Mouse (Mus musculus) embryonic facial prominence, embryonic 12.5 days (tissue): ENCODE results near the gene Ypel2. TPM values are rescaled to one million over a fixed set of nuclear protein-coding genes. Genes with fewer than 3 reads are reported as not detected.

ENCODE experiments used
- ATAC-seq: fragments of 200-750 bp; cut with Nextera tagmentation; 2 replicates; pipeline ENCODE4 v1.8.0; 2017; ENCODE audit not compliant: insufficient number of reproducible peaks, insufficient read depth, low FRiP score, low TSS enrichment
- H3K27ac ChIP-seq: fragments of 300-500 bp; sonication (generic); 2 replicates; pipeline ENCODE4 v1.5.1; 2016; ENCODE audit warnings: mild to moderate bottlenecking
- H3K27me3 ChIP-seq: fragments of 300-500 bp; sonication (generic); 2 replicates; pipeline ENCODE4 v1.6.1; 2016; ENCODE audit warnings: mild to moderate bottlenecking, moderate library complexity
- H3K36me3 ChIP-seq: fragments of 300-500 bp; sonication (generic); 2 replicates; pipeline ENCODE4 v1.6.1; 2016; ENCODE audit warnings: mild to moderate bottlenecking
- H3K4me1 ChIP-seq: fragments of 300-500 bp; sonication (generic); 2 replicates; pipeline ENCODE4 v1.6.1; 2016
- H3K4me2 ChIP-seq: fragments of 300-500 bp; sonication (generic); replicated peaks from 2 replicates; pipeline ENCODE4 v1.6.1; 2016; ENCODE audit warnings: mild to moderate bottlenecking, moderate library complexity
- H3K4me3 ChIP-seq: fragments of 300-500 bp; sonication (generic); 2 replicates; pipeline ENCODE4 v1.5.1; 2016; ENCODE audit warnings: mild to moderate bottlenecking
- H3K9ac ChIP-seq: fragments of 300-500 bp; sonication (generic); 2 replicates; pipeline ENCODE4 v1.6.1; 2016; ENCODE audit warnings: mild to moderate bottlenecking, moderate library complexity
- H3K9me3 ChIP-seq: fragments of 300-500 bp; sonication (generic); 2 replicates; pipeline ENCODE4 v1.6.1; 2016; ENCODE audit warnings: mild to moderate bottlenecking, moderate library complexity
- WGBS: fragments of 180-500 bp; shearing (Covaris S2); methylation state at CpG from one replicate; pipeline ENCODE4 v1.1.7; 2016; 5-methylcytosine and 5-hydroxymethylcytosine counted together
- polyA plus RNA-seq: library from polyadenylated mRNA; unstranded; fragments of >200 nt; fragmentation: Nextera tagmentation; extraction: Ambion mirVana; gene quantifications from 2 replicates; pipeline ENCODE4 v1.2.1, GENCODE M21; 2016

Ypel2 gene
- polyA plus RNA-seq, 1 experiment from 2014 or later, result 11.6 TPM

DNA sequence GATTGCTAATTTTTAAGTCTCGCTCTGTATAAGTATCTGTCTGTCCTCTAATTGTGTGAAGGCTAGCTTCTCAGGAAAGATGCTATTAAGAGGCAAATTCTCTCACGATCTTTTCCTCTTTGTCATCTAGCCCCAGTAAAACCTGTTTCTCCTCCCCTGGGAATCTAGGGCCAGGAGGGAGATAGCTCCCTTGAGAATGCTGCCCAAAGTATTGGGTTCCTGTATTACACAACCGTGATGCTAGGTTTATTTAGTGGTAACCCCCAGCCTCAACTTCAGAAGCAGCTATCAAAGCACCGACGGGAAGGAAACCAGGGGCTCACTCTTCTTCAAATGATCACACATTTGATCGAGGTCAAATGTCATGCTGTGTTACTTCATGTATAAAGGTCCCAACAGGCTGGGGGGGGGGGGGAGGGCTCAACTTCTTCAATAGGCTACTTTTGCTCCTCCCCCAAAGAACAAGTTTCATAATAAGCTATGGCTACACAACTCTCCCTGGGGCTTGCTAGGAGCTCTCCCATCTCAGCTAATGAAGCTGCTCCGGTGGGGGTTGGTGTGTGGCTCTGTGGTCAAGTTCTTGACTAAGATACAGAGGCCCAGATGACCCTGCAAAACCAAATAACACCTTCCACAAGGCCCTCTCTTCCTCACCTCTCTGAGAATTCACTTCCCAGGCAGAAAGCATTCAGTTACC, 22.3 kb downstream of the Ypel2 start:
- H3K27me3 ChIP-seq, result no peaks in the 10 kb centered on the region
- no peaks in the 10 kb centered on the region for H3K9me3 ChIP-seq
- H3K4me3 ChIP-seq, result no peak overlapping the region
- 58% methylated on average over 7 of the region's 7 CpGs for WGBS
- ATAC-seq, result no peak
- H3K4me2 ChIP-seq, result no peak overlapping the region
- H3K27ac ChIP-seq, result peak overlapping the region; percentile 42
- peaks cover 59% of the 10 kb centered on the region for H3K4me1 ChIP-seq
- 0 out of 2 replicates have a peak, but pooled peaks cover 10% of the 10 kb centered on the region for H3K36me3 ChIP-seq
- H3K9ac ChIP-seq, result no peak overlapping the region

DNA sequence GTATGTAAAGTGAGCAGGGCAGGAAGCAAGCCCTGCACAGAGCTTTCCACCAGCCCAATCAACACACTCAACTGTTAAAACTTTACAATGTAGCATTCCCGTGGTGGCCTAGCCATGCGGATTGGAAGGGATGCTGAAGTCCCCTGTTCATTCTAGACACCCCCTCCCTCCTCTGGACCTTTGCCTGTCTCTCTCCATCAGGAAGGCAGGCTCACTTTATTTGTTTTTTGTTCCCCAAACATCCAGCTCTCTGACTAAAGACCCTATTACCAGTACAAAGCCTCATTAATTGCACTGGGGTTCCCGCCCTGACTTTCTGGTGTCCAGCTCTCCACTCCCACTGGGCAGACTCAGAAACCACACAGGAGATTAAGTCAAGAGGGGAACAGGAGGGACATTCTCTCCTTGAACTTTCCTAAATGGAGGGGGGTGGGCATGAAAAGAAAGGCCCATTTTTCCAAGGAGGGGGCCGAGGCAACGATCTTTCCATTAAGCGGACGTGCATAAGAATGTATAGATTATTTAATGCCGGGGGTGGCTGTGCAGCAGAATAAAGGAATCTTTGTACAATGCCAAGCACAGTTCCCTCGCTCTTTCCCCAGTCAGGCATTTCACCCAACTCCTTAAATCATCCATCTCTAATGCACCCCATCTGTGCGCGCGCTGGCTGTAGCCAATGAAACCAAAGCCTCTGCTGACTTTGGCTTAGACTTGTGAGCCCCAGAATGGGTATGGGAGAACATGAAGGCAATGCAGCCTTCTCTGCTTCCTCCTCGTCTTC, 24.3 kb downstream of the Ypel2 start:
- Histone ChIP-seq H3K27me3 (no peaks in the 10 kb centered on the region), H3K9me3 (no peaks in the 10 kb centered on the region), H3K4me1 (peaks cover 44% of the 10 kb centered on the region), H3K4me3 (no peak overlapping the region), H3K27ac (peak overlapping the region; percentile 92), H3K9ac (no peak overlapping the region), H3K4me2 (peak overlapping the region; percentile 16), H3K36me3 (0 out of 2 replicates have a peak, but pooled peaks cover 10% of the 10 kb centered on the region)
- ATAC-seq, result peak; percentile 74
- WGBS, result 29% methylated on average over 13 of the region's 13 CpGs

- Histone ChIP-seq H3K4me2 (no peak overlapping the region), H3K9me3 (no peaks in the 10 kb centered on the region), H3K4me1 (peaks cover 31% of the 10 kb centered on the region), H3K27me3 (no peaks in the 10 kb centered on the region), H3K27ac (no peak overlapping the region), H3K4me3 (no peak overlapping the region), H3K36me3 (0 out of 2 replicates have a peak, but pooled peaks cover 10% of the 10 kb centered on the region), H3K9ac (no peak overlapping the region)
- WGBS, result 92% methylated on average over 9 of the region's 9 CpGs
- no peak for ATAC-seq
These were observed 26.0 kb downstream of the Ypel2 start for GRCm38 (mm10) chr11:86967506-86967905.

GRCm38 (mm10) chr11:86966696-86967095, 26.8 kb downstream of the Ypel2 start:
- Histone ChIP-seq H3K36me3 (0 out of 2 replicates have a peak, but pooled peaks cover 14% of the 10 kb centered on the region), H3K4me3 (no peak overlapping the region), H3K27me3 (no peaks in the 10 kb centered on the region), H3K4me1 (peaks cover 35% of the 10 kb centered on the region), H3K9ac (no peak overlapping the region), H3K27ac (no peak overlapping the region; the same call in 1 of the 2 replicates), H3K9me3 (no peaks in the 10 kb centered on the region), H3K4me2 (no peak overlapping the region)
- ATAC-seq, result no peak
- 89% methylated on average over 3 of the region's 3 CpGs for WGBS

GRCm38 (mm10) chr11:86965079-86965478, 28.4 kb downstream of the Ypel2 start:
- Histone ChIP-seq H3K9ac (no peak overlapping the region), H3K4me3 (no peak overlapping the region), H3K9me3 (no peaks in the 10 kb centered on the region), H3K27ac (no peak overlapping the region), H3K36me3 (0 out of 2 replicates have a peak, but pooled peaks cover 4% of the 10 kb centered on the region), H3K4me2 (no peak overlapping the region), H3K4me1 (peaks cover 34% of the 10 kb centered on the region), H3K27me3 (no peaks in the 10 kb centered on the region)
- ATAC-seq, result no peak
- whole genome bisulfite sequencing, result 95% methylated on average over 5 of the region's 5 CpGs

- Histone ChIP-seq H3K9ac (no peak overlapping the region), H3K4me1 (peaks cover 31% of the 10 kb centered on the region), H3K27me3 (no peaks in the 10 kb centered on the region), H3K9me3 (no peaks in the 10 kb centered on the region), H3K4me3 (no peak overlapping the region), H3K27ac (no peak overlapping the region), H3K36me3 (0 out of 2 replicates have a peak, but pooled peaks cover 4% of the 10 kb centered on the region), H3K4me2 (no peak overlapping the region)
- ATAC-seq, result no peak
- WGBS, result 88% methylated on average over 10 of the region's 10 CpGs
These were observed 29.8 kb downstream of the Ypel2 start for GRCm38 (mm10) chr11:86963698-86964097.

- Histone ChIP-seq H3K36me3 (0 out of 2 replicates have a peak, but pooled peaks cover 4% of the 10 kb centered on the region), H3K4me2 (no peak overlapping the region), H3K4me1 (peaks cover 31% of the 10 kb centered on the region), H3K9ac (no peak overlapping the region), H3K27me3 (no peaks in the 10 kb centered on the region), H3K27ac (no peak overlapping the region), H3K9me3 (no peaks in the 10 kb centered on the region), H3K4me3 (no peak overlapping the region)
- 65% methylated on average over 1 of the region's 1 CpGs for WGBS
- ATAC-seq, result no peak
These were observed 30.5 kb downstream of the Ypel2 start for GRCm38 (mm10) chr11:86963027-86963426.

GRCm38 (mm10) chr11:86962362-86962761, 31.1 kb downstream of the Ypel2 start:
- peaks cover 37% of the 10 kb centered on the region for H3K4me1 ChIP-seq
- H3K9ac ChIP-seq, result no peak overlapping the region
- no peaks in the 10 kb centered on the region for H3K9me3 ChIP-seq
- H3K27ac ChIP-seq, result no peak overlapping the region
- no peak overlapping the region for H3K4me2 ChIP-seq
- ATAC-seq, result no peak
- H3K27me3 ChIP-seq, result no peaks in the 10 kb centered on the region
- 60% methylated on average over 2 of the region's 2 CpGs for WGBS
- H3K36me3 ChIP-seq, result 0 out of 2 replicates have a peak, but pooled peaks cover 4% of the 10 kb centered on the region
- no peak overlapping the region for H3K4me3 ChIP-seq

DNA sequence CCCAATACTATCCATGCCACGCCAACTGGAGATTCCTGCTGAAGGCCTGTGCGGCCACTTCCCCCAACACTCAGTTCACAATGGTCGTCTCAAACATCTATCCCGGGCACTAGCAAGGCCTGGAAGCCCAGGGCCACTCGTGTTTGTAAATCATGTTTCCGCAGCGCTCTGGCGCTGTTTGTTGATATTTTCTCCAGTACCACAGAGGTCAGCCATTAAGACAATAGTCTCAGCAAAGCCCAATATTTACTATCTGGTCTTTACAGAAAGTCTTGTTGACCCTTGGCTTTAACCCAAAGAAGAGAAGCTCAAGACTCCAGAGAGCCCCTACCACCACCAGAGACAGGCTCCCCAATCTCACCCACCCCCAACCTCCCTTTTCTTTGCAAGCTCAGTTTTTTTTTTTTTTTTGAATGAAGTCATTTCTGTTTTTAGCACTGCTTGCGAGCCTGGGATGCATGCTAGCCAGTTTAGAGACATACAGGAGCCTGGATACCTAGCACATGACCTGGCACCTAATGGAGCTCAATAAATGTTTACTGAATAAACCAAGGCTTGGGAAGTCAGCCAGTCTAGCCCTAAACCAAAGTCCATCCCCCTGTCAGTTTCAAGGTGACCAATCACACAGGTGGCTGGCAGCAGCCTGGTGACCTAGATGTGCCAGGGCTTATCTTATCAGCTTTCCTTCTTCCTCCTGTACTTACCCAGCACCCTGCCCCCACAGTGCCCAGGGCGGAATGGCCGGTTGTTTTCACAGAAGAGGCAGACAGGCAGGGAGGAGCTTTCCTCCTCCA, 31.8 kb downstream of the Ypel2 start:
- ATAC-seq, result no peak
- Histone ChIP-seq H3K27ac (no peak overlapping the region), H3K27me3 (no peaks in the 10 kb centered on the region), H3K9ac (no peak overlapping the region), H3K4me2 (no peak overlapping the region), H3K4me1 (peaks cover 41% of the 10 kb centered on the region), H3K9me3 (no peaks in the 10 kb centered on the region), H3K36me3 (0 out of 2 replicates have a peak, but pooled peaks cover 4% of the 10 kb centered on the region), H3K4me3 (no peak overlapping the region)
- WGBS, result 77% methylated on average over 11 of the region's 11 CpGs

- Histone ChIP-seq H3K27me3 (no peaks in the 10 kb centered on the region), H3K4me3 (no peak overlapping the region), H3K9ac (no peak overlapping the region), H3K9me3 (no peaks in the 10 kb centered on the region), H3K4me1 (peaks cover 49% of the 10 kb centered on the region), H3K36me3 (0 out of 2 replicates have a peak, but pooled peaks cover 4% of the 10 kb centered on the region), H3K4me2 (no peak overlapping the region), H3K27ac (0 out of 2 replicates have a peak overlapping the region, but pooled peaks have one; percentile 38)
- WGBS, result 60% methylated on average over 2 of the region's 2 CpGs
- no peak for ATAC-seq
These were observed 33.2 kb downstream of the Ypel2 start for GRCm38 (mm10) chr11:86960331-86960730.
